Mouse (Mus musculus): ENCODE data around the gene Clec2i.
A peak's percentile ranks its signal among the peaks of the same experiment; 100 is the strongest.
"Not testable (repeated sequence)": the region's sequence is repeated elsewhere in the genome, so short reads cannot be mapped to it uniquely, and the experiment has no call there.

Clec2i gene

GRCm38 (mm10) chr6:128855477-128855876 lies 31.9 kb upstream of the Clec2i start:
- no peak for DNase-seq (ENCODE audit: low read depth)

GRCm38 (mm10) chr6:128856250-128856649 lies 31.1 kb upstream of the Clec2i start:
- DNase-seq (ENCODE audit: low read depth) = no peak

GRCm38 (mm10) chr6:128857976-128858375 lies 29.4 kb upstream of the Clec2i start:
- no peak for DNase-seq (ENCODE audit: low read depth)

GRCm38 (mm10) chr6:128868861-128869260 lies 18.5 kb upstream of the Clec2i start:
- no peak for DNase-seq (ENCODE audit: low read depth)

- no peak for DNase-seq (ENCODE audit: low read depth)
Observed at GRCm38 (mm10) chr6:128871910-128872610, 15.3 kb upstream of the Clec2i start.

- no peak for DNase-seq (ENCODE audit: low read depth)
Observed at GRCm38 (mm10) chr6:128888834-128889233, 1.4 kb downstream of the Clec2i start.

- DNase-seq (ENCODE audit: low read depth) = no peak
Observed at GRCm38 (mm10) chr6:128890948-128891355, 3.6 kb downstream of the Clec2i start, which contains the start of gene BC035044. TSS of gene BC035044 (minus strand) at chr6:128891126.

- no peak for DNase-seq (ENCODE audit: low read depth)
Observed at GRCm38 (mm10) chr6:128895404-128896001, 8.1 kb downstream of the Clec2i start.

- no peak for DNase-seq (ENCODE audit: low read depth)
Observed at GRCm38 (mm10) chr6:128900044-128900443, 12.7 kb downstream of the Clec2i start.

- DNase-seq (ENCODE audit: low read depth) = not testable (repeated sequence)
Observed at GRCm38 (mm10) chr6:128900796-128901552, 13.6 kb downstream of the Clec2i start.

GRCm38 (mm10) chr6:128913598-128914254 lies 26.3 kb downstream of the Clec2i start:
- no peak for DNase-seq (ENCODE audit: low read depth)

GRCm38 (mm10) chr6:128917322-128917721 lies 29.9 kb downstream of the Clec2i start:
- DNase-seq (ENCODE audit: low read depth) = no peak

- DNase-seq (ENCODE audit: low read depth) = peak; percentile 18
Observed at GRCm38 (mm10) chr6:128933050-128933449, 45.7 kb downstream of the Clec2i start.

GRCm38 (mm10) chr6:128934081-128934480 lies 46.7 kb downstream of the Clec2i start, which contains the start of gene Clec2g:
TSS of gene Clec2g (plus strand) at chr6:128934381.
- not testable (repeated sequence) for DNase-seq (ENCODE audit: low read depth)

GRCm38 (mm10) chr6:128935889-128936665 lies 48.7 kb downstream of the Clec2i start:
- not testable (repeated sequence) for DNase-seq (ENCODE audit: low read depth)

GRCm38 (mm10) chr6:128941646-128942421 lies 54.4 kb downstream of the Clec2i start:
- DNase-seq (ENCODE audit: low read depth) = peak; percentile 9

GRCm38 (mm10) chr6:128945564-128945963 lies 58.2 kb downstream of the Clec2i start:
- DNase-seq (ENCODE audit: low read depth) = no peak

Measured in fibroblast of lung, adult 2 months (primary cell).